Mouse (Mus musculus) embryonic fibroblast, embryonic 13.5 days (primary cell): ENCODE data around the gene Tsga13.

Source experiments
- CTCF ChIP-seq: IDR thresholded peaks from 2 replicates; pipeline ENCODE4 v1.5.1; 2011; ENCODE audit warnings: mild to moderate bottlenecking, control low read depth, low read length, moderate library complexity, borderline replicate concordance; ENCODE audit not compliant: insufficient read depth
- POLR2A ChIP-seq: IDR thresholded peaks from 2 replicates; pipeline ENCODE4 v1.6.1; 2011; ENCODE audit warnings: low read depth, mild to moderate bottlenecking, control low read depth, low read length, moderate library complexity

GRCm38 (mm10) chr6:30896195-30896985 lies 19.0 kb downstream of the Tsga13 start, which contains the start of gene Copg2:
- TF ChIP-seq CTCF, result no peak
- no peak; the same call in 1 of the 2 replicates for TF ChIP-seq POLR2A
